Mouse (Mus musculus) erythroblast, adult 5-6 weeks (primary cell): Measurements from ENCODE around the gene Coq9. TPM values are rescaled to one million over a fixed set of nuclear protein-coding genes. Genes with fewer than 3 reads are reported as not detected.

ENCODE experiments used
- ATAC-seq: replicated peaks from 2 replicates; pipeline ENCODE4 v1.8.0; 2016; ENCODE audit warnings: moderate number of reproducible peaks, mild to moderate bottlenecking, moderate TSS enrichment, inconsistent platforms; ENCODE audit not compliant: poor library complexity, low FRiP score, severe bottlenecking
- total RNA-seq, 2 experiments: library from RNA; stranded (forward) in 1 of 2; stranded (reverse) in 1 of 2; fragments of 150-400 nt in 1 of 2; fragments of 200-764, 138-1000 nt in 1 of 2; gene quantifications; 2 replicates each; pipeline versions ENCODE4 v1.2.3 to v1.2.4; 2015 to 2017; ENCODE audit warnings: low replicate concordance in 2 of 2

Coq9 gene
- total RNA-seq (2015; ENCODE audit: low replicate concordance) (4.4 and 10.7 TPM in 2 replicates), total RNA-seq (2017; ENCODE audit: low replicate concordance) (27.3 and 54.5 TPM in 2 replicates)

DNA sequence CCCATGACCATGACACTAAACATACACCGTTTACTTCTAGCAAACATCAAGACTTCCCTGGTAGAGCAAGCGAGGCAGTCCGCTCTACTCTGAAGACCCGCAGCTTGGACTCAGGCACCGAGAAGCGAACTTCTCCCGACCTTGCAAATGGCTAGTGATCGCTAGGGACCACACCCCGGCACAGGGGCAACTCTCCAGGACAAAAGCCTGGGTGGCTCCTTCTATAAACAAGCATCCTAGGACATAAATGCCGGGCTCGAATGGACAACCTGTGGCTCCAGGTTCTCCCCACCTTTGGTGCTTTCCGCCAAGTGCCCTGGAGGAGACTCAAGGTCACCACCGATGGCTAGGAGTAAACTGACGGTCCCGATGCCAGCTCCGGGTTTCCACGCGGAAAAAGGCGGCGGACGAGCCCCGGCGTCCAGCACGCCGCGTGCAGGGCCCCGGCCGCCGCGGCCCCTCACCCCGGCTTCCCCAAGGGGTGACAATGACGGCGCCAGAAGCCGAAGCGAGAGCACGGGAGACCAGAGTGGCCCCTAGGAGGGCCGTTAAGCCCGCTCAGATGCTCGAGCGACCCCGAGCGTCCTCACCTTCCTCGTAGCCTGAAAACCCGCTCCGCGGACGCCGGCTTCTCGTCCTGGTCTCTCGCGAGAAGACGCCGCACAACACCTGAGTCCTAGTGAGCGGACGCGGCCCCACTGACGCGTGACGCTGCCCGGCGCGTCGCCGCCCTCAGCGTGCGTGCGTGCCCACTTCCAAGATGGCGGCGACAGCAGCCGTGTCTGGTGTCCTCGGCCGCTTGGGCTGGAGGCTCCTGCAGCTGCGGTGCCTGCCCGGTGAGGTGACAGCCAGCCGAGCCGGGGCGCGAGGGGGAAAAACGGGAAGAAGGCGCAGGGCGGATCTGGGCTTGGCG lies at the start of gene Coq9, which contains the start of gene Ciapin1:
Coq9 (plus strand) TSS at position 660 of the 913 bp plus-strand sequence.
Ciapin1 (minus strand) TSS at position 697 of the 913 bp plus-strand sequence.
- ATAC-seq: peak; percentile 88

DNA sequence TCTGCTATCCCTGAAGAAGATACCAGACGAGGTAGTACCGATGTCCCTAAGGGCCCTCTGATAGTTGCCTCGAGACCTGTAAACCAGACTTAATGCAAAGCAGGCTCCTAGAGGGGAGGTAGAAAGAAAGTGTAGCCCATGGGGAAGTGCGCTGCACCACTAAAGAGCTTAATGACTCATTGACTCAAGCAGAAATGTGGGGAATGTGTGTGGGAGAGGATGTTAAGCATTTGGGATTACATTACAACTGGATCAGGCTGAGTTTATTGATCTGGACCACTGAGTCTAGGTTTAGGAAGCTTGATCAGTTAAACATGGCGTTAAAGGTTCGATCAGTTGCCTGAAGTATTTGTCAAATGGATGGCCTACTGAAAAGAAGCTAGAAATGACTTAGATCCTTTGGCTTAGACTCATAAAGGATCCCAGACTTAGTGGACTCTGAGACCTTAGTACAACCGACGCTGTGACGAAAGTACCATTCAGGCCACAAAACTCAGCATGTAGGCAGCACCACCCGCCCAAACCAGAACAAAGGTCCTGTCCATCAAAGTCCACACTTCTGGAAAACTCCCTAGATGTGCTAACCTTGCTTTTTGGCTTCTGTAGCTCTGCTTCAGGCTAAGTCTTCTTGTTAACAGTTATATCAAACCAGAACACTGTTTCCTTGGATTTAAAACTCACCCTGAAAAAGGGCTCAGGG lies 48.7 kb upstream of the Coq9 start:
- no peak for ATAC-seq

GRCm38 (mm10) chr8:94794368-94794767 lies 43.8 kb upstream of the Coq9 start:
- ATAC-seq: peak; percentile 74

DNA sequence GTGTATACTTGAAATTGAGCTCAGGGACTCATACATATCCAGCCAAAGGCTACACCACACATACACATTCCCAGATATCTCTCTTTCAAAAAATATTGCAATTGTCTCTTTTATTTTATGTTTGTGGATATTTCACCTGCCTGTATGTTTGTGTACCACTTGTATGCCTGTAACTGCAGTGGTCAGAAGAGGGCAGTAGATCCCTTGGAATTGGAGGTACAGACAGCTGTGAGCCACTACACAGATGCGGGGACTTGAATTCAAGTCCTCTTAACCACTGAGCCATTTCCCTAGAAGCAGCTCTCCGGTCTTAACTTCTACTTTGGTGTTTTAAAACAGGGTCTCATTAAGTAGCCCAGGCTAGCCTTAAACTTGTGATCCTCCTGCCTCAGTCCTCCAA lies 43.3 kb upstream of the Coq9 start:
- peak; percentile 86 for ATAC-seq

- ATAC-seq: peak; percentile 36
Observed at GRCm38 (mm10) chr8:94800278-94800968, 37.7 kb upstream of the Coq9 start.

- no peak; the same call in 1 of the 2 replicates for ATAC-seq
Observed at GRCm38 (mm10) chr8:94801293-94802095, 36.6 kb upstream of the Coq9 start.

GRCm38 (mm10) chr8:94802375-94802774 lies 35.7 kb upstream of the Coq9 start:
- ATAC-seq: no peak

- ATAC-seq: no peak
Observed at GRCm38 (mm10) chr8:94803551-94803950, 34.6 kb upstream of the Coq9 start.

- no peak for ATAC-seq
Observed at GRCm38 (mm10) chr8:94804546-94805340, 33.4 kb upstream of the Coq9 start.

DNA sequence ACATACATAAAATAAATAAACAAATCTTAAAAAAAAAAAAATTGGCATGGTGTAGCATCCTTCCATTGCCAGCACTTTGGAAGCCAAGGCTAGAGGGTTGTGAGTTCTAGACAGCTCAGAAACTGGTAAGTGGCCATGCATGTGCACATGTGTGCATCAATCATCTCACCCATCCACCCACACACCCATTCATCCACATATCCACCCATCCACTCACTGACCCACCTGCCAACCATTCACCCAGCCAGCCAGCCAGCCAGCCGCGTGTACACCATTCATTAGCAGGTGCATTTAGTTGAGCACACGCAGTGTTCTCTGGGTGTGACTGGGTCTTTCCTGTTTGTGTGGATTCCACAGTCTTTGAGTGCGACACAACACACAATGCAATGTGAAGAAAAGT lies 32.3 kb upstream of the Coq9 start:
- ATAC-seq: no peak

DNA sequence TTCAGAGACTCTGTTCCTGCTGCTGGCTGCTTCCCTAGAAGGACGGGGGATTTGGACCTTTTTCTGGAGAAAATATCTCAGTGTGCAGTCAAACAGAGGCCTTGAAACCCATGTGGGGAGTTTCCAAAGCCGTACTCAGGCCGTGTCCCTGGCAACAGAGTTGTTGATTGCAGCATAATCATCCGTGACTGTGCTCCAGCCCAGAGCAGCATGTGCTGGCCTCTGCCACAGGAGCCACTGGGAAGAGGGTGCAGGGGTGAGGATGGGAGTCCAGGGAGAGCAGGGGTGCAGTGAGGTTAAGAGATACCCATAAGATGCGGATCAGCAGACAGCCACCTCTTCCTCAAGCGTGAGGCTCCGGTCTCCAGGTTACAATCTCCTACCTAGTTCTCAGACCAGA lies 30.6 kb upstream of the Coq9 start:
- peak; percentile 22; the same call in 1 of the 2 replicates for ATAC-seq

GRCm38 (mm10) chr8:94808372-94808771 lies 29.7 kb upstream of the Coq9 start:
- ATAC-seq: no peak

DNA sequence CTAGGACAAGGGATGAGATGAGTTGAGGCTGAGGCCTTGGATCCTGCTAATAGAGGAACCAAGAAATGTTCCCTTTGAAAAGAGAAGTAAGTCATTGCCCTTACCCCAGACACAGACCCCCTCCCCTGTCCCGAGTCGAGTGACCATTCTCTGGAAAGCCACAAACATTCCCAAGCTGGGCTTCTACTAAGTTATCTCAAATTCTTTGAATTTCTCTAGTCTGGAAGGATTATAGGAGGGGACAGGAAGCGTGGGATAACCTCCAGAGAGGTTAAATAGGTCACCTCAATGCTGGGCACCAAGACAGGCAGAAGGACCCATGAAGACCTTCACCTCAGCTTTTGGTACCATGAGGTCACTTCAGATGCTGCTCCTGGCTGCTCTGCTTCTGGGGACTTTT lies 28.0 kb upstream of the Coq9 start, which contains the start of gene Ccl17:
Ccl17 (plus strand) TSS at position 301 of the 400 bp plus-strand sequence.
- ATAC-seq: no peak

DNA sequence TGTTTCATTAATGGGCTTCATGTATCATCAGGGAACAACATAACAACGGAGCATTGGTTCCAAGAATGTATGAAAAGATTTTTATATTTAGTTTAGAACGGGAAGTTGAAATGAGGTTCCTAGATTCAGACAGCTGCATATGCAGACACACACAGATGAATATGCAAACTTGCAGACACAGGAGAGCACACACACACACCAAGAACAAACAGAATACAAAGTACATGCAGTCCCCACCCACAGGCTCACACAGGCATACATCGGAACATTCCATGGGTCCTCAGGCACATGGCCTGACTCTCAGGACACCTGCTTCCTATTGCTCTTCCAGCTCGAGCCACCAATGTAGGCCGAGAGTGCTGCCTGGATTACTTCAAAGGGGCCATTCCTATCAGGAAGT lies 27.3 kb upstream of the Coq9 start:
- no peak for ATAC-seq

DNA sequence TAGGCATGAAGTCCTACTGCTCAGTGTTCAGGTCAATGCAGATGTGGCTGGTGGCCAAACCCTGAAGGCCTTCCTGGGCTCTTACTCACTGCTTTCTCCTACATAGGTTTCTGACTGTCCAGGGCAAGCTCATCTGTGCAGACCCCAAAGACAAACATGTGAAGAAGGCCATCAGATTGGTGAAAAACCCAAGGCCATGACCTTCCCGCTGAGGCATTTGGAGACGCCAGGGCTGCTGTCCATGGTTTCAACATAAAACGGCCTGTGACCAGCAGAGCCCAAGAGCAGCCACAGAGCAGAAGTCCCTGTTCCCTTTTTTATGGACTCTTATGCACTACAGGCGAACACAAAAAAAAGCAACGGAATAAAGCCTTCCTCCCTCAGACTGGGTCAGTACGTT lies 26.5 kb upstream of the Coq9 start:
- no peak for ATAC-seq

GRCm38 (mm10) chr8:94812645-94813098 lies 25.4 kb upstream of the Coq9 start:
- peak; percentile 79 for ATAC-seq

GRCm38 (mm10) chr8:94814556-94814955 lies 23.6 kb upstream of the Coq9 start:
- no peak for ATAC-seq

- ATAC-seq: no peak
Observed at GRCm38 (mm10) chr8:94817933-94818332, 20.2 kb upstream of the Coq9 start.
